Mouse (Mus musculus) stomach, postnatal 0 days (tissue): ENCODE results near the gene Parp11. TPM values are rescaled to one million over a fixed set of nuclear protein-coding genes. Genes with fewer than 3 reads are reported as not detected.

Experiments used
- ATAC-seq: fragments of 200-750 bp; cut with Nextera tagmentation; 2 replicates; pipeline ENCODE4 v1.8.0; 2017; ENCODE audit not compliant: low FRiP score, low TSS enrichment
- DNase-seq: peaks from one replicate; pipeline ENCODE4 v3.0.0-alpha.2; 2016; ENCODE audit warnings: low spot score
- H3K27ac ChIP-seq: fragments of 300-500 bp; sonication (generic); replicated peaks from 2 replicates; pipeline ENCODE4 v1.5.1; 2014; ENCODE audit warnings: mild to moderate bottlenecking, control low read depth
- H3K27me3 ChIP-seq: fragments of 300-500 bp; sonication (generic); 2 replicates; pipeline ENCODE4 v1.6.1; 2014; ENCODE audit warnings: low read length; ENCODE audit not compliant: control insufficient read depth, insufficient read depth
- H3K36me3 ChIP-seq: fragments of 300-500 bp; sonication (generic); 2 replicates; pipeline ENCODE4 v1.6.1; 2014; ENCODE audit warnings: low read length, mixed read lengths; ENCODE audit not compliant: control insufficient read depth, insufficient read depth
- H3K4me1 ChIP-seq: fragments of 300-500 bp; sonication (generic); replicated peaks from 2 replicates; pipeline ENCODE4 v1.6.1; 2014; ENCODE audit warnings: antibody characterized with exemption; ENCODE audit not compliant: control insufficient read depth, insufficient read depth
- H3K4me2 ChIP-seq: fragments of 300-500 bp; sonication (generic); replicated peaks from 2 replicates; pipeline ENCODE4 v1.6.1; 2014; ENCODE audit warnings: low read depth, mild to moderate bottlenecking, control low read depth, moderate library complexity
- H3K4me3 ChIP-seq: fragments of 300-500 bp; sonication (generic); 2 replicates; pipeline ENCODE4 v1.5.1; 2014; ENCODE audit warnings: low read depth, low read length, control low read depth
- H3K9ac ChIP-seq: fragments of 300-500 bp; sonication (generic); 2 replicates; pipeline ENCODE4 v1.6.1; 2014; ENCODE audit warnings: mild to moderate bottlenecking, low read length, control low read depth, mixed read lengths
- H3K9me3 ChIP-seq: fragments of 300-500 bp; sonication (generic); 2 replicates; pipeline ENCODE4 v1.6.1; 2016; ENCODE audit warnings: low read length; ENCODE audit not compliant: control insufficient read depth
- CTCF ChIP-seq: IDR thresholded peaks from 2 replicates; pipeline ENCODE4 v1.5.1; 2016; ENCODE audit warnings: antibody characterized with exemption, low read depth, mild to moderate bottlenecking, moderate library complexity
- EP300 ChIP-seq: optimal IDR thresholded peaks from 2 replicates; pipeline ENCODE3; 2016; ENCODE audit warnings: antibody characterized with exemption
- WGBS: fragments of 180-500 bp; shearing (Covaris S2); extraction: QIAGEN DNeasy Blood & Tissue Kit; methylation state at CpG from one replicate; pipeline ENCODE4 v1.1.7; 2014; 5-methylcytosine and 5-hydroxymethylcytosine counted together
- polyA plus RNA-seq: library from polyadenylated mRNA; unstranded; fragments of >200 nt; fragmentation: Nextera tagmentation; extraction: Ambion mirVana; gene quantifications from 2 replicates; pipeline ENCODE4 v1.2.1, GENCODE M21; 2015

The Parp11 gene
- polyA plus RNA-seq, 1 experiment from 2014 or later = 7.7 TPM

GRCm38 (mm10) chr6:127461491-127461890, 14.9 kb downstream of the Parp11 start:
- no peak overlapping the region for H3K27ac ChIP-seq
- ATAC-seq (no peak), DNase-seq (no peak)
- no peak overlapping the region for H3K4me2 ChIP-seq
- no peaks in the 10 kb centered on the region for H3K36me3 ChIP-seq
- H3K4me3 ChIP-seq = no peak overlapping the region
- no peaks in the 10 kb centered on the region for H3K27me3 ChIP-seq
- H3K9ac ChIP-seq = no peak overlapping the region
- H3K9me3 ChIP-seq = no peaks in the 10 kb centered on the region
- no peaks in the 10 kb centered on the region for H3K4me1 ChIP-seq
- TF ChIP-seq CTCF (no peak), EP300 (no peak)
- 84% methylated on average over 4 of the region's 4 CpGs for WGBS

- ATAC-seq = no peak
- 94% methylated on average over 6 of the region's 6 CpGs for WGBS
- no peak overlapping the region for H3K27ac ChIP-seq
Measured at GRCm38 (mm10) chr6:127462251-127462650, 15.6 kb downstream of the Parp11 start.

DNA sequence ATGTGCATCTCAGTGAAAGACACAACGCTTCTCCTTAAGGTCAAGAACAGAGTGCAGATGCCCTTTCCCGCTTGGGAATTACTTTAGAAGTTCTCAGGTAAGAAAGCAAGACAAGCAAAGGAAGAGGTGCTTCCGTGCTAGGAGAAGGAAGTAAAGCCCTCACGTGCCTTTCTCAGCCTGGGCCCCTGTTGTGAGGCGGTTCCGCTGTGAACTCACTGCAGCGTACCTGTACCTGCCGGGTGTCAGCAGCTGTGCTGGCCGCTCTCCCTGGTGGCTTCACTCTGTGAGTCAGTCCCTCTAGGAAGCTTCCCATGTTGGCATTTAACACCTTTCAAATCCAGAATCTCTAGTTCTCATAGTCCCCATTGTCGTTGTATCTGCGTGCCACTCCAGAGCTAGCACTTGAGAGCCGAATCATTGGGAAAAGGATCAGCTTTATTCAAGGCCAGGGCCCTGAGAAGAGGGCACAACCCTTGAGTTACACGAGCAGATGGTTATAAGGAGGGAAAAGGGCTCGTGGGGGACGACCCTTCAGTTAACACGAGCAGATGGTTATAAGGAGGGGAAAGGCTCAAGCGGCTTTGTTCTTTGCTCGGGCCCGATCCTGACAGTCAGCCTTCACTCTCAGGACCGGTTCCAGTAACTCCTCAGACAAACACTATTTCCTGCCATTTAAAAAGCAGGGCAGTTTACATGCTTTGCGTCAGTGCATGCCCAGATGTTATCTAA, 16.8 kb downstream of the Parp11 start:
- no peak for ATAC-seq
- no peaks in the 10 kb centered on the region for H3K27me3 ChIP-seq

More at GRCm38 (mm10) chr6:127462251-127462650, 15.6 kb downstream of the Parp11 start:
- Histone ChIP-seq H3K27me3 (no peaks in the 10 kb centered on the region), H3K4me1 (no peaks in the 10 kb centered on the region), H3K9me3 (no peaks in the 10 kb centered on the region), H3K4me3 (no peak overlapping the region), H3K36me3 (no peaks in the 10 kb centered on the region), H3K9ac (no peak overlapping the region), H3K4me2 (no peak overlapping the region)
- no peak for DNase-seq
- TF ChIP-seq EP300 (no peak), CTCF (no peak)

GRCm38 (mm10) chr6:127464523-127464922, 17.9 kb downstream of the Parp11 start:
- Histone ChIP-seq H3K9me3 (no peaks in the 10 kb centered on the region), H3K27me3 (no peaks in the 10 kb centered on the region), H3K36me3 (no peaks in the 10 kb centered on the region), H3K4me2 (no peak overlapping the region), H3K4me1 (no peaks in the 10 kb centered on the region), H3K27ac (no peak overlapping the region), H3K4me3 (no peak overlapping the region), H3K9ac (no peak overlapping the region)
- TF ChIP-seq EP300 (no peak), CTCF (no peak)
- WGBS = 72% methylated on average over 7 of the region's 7 CpGs
- ATAC-seq (no peak), DNase-seq (no peak)

More for the DNA sequence above, 16.8 kb downstream of the Parp11 start:
- Histone ChIP-seq H3K9ac (no peak overlapping the region), H3K27ac (no peak overlapping the region), H3K36me3 (no peaks in the 10 kb centered on the region), H3K4me1 (no peaks in the 10 kb centered on the region), H3K4me3 (no peak overlapping the region), H3K9me3 (no peaks in the 10 kb centered on the region), H3K4me2 (no peak overlapping the region)
- DNase-seq = peak; percentile 20
- TF ChIP-seq CTCF (no peak), EP300 (no peak)
- WGBS = 62% methylated on average over 21 of the region's 21 CpGs

- WGBS = 64% methylated on average over 4 of the region's 4 CpGs
- DNase-seq (no peak), ATAC-seq (no peak)
- Histone ChIP-seq H3K9ac (no peak overlapping the region), H3K4me3 (no peak overlapping the region), H3K27me3 (no peaks in the 10 kb centered on the region), H3K27ac (no peak overlapping the region), H3K4me2 (no peak overlapping the region), H3K4me1 (no peaks in the 10 kb centered on the region), H3K36me3 (no peaks in the 10 kb centered on the region), H3K9me3 (no peaks in the 10 kb centered on the region)
- no peak for TF ChIP-seq CTCF
- TF ChIP-seq EP300 = no peak
Measured at GRCm38 (mm10) chr6:127466749-127467310, 20.2 kb downstream of the Parp11 start.

GRCm38 (mm10) chr6:127472078-127472477, 25.4 kb downstream of the Parp11 start:
- H3K27me3 ChIP-seq = no peaks in the 10 kb centered on the region
- WGBS = 70% methylated on average over 4 of the region's 4 CpGs
- ATAC-seq = no peak
- DNase-seq = no peak
- no peaks in the 10 kb centered on the region for H3K4me1 ChIP-seq
- H3K27ac ChIP-seq = no peak overlapping the region
- H3K4me3 ChIP-seq = no peak overlapping the region
- peaks cover 3% of the 10 kb centered on the region; the same call in 1 of the 2 replicates for H3K36me3 ChIP-seq
- TF ChIP-seq EP300 (no peak), CTCF (no peak)
- no peak overlapping the region for H3K4me2 ChIP-seq
- H3K9ac ChIP-seq = no peak overlapping the region
- H3K9me3 ChIP-seq = no peaks in the 10 kb centered on the region
